Mouse (Mus musculus) thymus, postnatal 10 days (tissue): Measurements from ENCODE around the gene Iqch.

Source experiments
- DNase-seq, 2 experiments: peaks; one replicate each; pipeline ENCODE4 v3.0.0; 2021; ENCODE audit warnings: low spot score in 2 of 2

Gene Iqch

DNA sequence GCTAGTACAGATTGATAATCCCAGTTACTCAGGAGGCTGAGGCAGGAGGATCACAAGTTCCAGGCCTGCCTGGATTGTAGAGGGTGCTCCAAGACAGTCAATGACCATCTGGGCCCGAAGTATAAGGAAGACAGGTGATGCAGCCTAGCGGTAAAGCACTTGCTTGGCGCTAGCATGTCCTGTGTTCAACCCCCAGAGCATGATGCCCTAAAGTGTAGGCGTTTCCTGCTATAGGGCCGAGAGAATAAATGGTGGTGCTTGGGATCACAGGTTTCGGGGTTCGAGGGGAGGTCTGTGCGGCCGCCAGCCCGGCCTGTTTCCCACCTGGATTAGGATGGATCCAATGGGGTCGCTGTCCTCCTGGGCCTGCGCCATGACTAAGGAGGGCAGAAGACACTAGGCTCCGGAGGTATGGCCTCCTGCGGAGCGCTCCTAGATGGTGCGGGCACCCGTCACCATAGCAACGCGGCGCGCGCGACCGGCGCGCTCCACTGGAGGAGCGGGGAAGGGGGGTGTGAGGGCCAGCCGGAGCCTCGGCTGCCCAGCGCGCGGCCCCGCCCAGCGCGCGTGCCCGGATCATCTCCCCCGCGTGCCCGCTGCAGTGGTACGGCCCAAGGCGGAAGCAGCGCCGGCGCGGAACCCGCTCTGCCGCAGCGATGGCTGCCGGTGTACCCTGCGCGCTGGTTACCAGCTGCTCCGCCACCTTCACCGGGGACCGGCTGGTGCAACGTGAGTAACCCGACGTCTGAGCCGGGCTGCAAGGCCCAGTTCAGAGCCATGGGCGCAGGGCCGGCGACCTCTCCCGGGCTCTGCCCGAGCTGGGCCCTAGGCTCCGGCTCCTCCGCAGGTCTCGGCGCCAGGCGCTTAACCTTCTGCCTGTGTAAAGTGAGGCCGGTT, at the start of gene Iqch, which contains the start of gene Aagab:
Iqch (minus strand) TSS at position 451 of the 897 bp plus-strand sequence.
Aagab (plus strand) TSS at position 618 of the 897 bp plus-strand sequence.
- DNase-seq, result peak; percentile 98 to 99

DNA sequence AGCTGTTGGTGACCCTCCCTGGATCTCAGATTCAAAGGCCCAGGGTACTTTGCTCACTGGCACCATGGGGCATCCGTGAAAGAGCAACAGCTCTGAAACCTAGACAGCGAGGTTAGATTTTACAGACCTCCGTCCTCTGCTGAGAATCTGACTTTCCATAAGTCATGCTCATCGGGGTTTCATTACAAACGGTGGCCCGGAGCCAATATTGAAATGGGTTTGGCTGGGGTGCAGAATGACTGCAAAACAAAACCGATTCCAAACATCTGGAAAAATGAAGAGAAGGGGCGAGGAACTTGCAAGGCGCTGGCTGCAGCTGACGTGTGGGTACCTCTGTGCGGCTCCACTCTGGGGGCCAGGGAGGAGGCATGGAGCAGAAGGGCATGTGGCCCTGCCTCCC, 49.3 kb upstream of the Iqch start:
- no peak for DNase-seq

DNA sequence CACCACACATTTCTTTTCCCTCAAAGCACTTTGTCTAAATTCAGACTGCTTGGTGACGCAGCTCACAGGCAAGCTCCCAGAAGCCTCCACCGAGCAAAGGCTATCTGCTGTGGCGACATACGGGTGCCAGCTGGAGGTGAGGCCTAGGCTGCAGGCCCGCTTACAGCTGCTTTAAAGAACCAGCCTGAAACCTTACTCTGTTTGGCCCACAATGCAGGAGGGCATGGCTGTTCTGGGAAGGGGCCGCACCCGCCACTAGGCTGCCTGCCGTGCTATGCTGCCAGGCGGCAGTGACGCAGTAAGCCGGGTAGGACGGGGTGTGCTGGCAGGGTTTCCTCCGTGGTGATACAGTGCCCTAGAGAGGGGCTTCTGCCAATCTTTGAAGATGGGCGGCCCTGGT, 48.6 kb upstream of the Iqch start:
- no peak for DNase-seq

GRCm38 (mm10) chr9:63649841-63650545, 47.7 kb upstream of the Iqch start:
- peak; percentile 29 to 67 for DNase-seq

DNA sequence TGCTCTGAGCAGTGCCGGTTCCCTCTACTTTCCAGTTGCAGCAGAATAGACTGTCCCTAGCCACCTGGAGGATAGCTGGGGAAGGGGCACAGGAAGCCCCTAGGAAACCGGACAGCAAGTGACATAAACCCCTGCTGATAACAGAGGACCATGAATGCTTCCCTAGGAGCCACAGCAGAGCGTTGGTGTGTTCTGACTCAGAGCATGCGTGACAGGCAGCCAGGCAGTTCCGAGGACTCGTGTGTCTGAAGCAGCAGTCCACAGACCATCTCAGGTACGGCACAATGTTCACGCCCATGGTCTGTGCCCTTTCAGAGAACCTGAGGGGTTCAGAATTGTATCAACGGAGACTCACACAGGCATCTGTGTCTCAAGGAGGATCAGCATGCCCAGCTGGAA, 46.2 kb upstream of the Iqch start:
- DNase-seq, result no peak

DNA sequence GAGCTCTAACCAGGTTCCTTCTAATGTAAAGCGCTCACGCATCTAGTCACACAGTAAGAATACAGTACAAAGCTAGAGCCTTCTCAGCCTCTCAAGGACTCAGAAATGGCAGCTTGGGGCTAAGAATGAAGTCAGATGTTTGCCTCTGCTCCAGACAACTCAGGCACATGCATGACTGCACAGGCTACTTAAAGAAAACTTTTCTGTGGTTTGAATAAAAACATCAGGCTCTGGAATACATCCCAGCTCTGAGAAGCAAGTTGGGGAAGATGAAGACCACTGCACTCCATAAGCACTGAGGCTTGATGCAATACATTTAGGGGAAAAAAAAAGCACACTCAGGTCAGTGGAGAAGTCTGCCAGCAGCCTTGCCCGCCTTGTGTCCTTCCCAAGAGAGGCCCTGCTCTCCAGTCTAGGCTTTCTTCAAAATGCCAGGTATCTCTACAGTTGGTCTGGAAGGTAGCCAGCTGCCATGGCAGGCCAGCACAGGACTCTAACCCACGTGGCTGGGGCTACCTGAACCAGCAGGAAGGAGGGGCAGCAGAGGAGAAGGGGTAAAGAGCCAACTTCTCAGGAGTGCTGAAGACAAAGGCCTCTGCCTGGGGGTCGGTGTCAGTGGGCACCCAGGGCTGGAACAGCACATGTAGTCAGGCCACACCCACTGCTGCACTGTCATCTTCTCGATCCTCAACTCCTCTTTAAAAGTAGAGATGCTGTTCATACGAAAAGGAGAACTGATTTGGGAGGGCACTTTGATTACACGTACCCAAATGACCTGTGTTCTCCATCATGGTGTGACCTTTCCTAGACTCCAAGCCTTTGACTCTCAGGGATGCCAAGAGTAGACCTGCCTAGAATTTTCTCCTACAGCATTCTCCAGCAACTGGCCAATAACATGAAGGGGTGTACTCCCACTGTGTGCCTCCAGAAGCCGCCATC, 45.6 kb upstream of the Iqch start:
- DNase-seq, result no peak

- DNase-seq, result no peak
These were observed 42.8 kb upstream of the Iqch start for GRCm38 (mm10) chr9:63645084-63645483.

DNA sequence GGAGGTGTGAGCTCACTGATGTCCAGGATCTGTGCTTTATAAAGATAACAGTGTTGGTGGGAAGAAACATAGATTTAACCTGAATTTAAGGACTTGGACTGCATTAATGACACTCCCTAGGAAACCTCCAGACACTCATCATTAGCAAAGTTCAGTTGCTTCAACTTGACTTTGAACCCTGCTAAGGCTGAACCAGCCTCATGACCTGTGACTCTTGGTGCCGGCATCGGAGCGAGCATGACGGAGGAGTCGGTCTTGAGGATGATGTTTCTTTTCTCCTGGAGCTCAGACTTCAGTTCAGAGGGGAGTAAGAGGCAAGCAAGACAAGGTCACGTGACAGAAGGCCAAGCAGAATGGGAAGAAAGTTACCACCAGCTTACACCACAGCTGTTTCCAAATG, 41.7 kb upstream of the Iqch start:
- DNase-seq, result no peak

DNA sequence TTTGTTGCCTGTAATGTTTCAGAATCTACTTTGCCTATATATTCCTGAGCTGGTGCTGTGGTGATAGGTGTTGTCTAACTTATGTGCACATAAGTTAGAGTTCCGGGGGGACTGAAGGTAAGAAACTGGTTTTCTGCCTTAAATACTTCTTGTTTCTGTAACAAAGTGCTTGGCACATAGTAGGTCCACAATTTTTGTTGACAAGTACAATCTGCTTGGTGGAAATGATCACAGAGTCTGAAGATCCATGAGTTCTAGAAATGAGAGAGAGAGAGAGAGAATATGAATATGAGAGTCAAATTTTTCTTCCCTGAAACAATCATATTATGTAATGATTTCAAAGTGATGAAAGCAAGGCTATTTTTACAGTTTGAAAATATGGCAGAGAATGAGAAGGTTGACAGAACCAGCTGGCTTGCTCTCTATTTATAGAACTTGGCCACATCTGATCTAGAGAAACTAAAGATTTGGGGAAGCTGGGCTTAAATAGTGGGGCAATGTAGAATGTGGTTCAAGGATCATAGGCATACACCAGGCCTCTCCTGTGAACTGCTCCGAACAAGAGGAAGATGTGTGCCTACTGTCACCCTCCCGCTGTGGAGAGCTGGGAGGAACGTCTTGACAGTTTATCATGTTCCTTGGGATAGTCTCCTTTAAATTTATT, 39.8 kb upstream of the Iqch start:
- no peak for DNase-seq

- no peak for DNase-seq
These were observed 33.8 kb upstream of the Iqch start for GRCm38 (mm10) chr9:63636113-63636512.

DNA sequence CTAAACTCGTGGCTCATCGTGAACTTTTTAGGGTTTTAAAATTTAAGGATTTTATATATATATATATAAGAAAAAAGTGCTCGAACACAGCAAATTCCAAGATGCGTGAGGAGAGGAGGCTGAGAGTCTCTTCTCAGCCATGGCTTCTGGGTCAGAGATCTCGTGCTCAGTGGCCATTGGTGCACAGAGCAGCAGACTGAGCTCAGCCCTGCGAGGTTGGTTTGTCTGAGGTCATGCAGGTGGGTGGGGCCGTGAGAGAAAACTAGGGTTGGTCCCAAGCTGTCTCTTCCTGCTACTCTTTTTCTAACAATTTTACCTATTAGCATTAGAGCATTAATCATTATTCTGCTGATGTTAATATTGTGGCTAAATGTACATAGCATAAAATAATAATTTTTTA, 31.0 kb upstream of the Iqch start:
- no peak for DNase-seq

DNA sequence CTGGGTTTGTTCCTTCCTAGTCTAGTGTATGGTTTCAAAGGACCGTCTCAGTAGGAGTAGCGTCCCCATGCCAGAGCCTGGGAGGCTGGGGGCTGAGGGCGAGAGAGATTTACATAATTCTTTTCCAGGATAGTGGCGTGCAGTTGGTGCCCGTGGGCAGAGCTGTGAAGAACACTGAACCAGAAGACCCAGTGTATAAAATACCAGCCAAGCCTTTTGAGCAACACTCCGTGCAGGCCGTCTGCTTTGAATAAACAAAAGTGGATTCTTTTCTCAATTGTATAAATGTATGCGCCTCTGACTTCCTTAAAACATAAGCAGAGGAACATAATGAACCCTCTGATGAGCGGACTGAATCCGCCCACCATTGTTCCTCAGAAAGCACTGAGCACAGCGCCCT, 30.6 kb upstream of the Iqch start:
- no peak for DNase-seq

DNA sequence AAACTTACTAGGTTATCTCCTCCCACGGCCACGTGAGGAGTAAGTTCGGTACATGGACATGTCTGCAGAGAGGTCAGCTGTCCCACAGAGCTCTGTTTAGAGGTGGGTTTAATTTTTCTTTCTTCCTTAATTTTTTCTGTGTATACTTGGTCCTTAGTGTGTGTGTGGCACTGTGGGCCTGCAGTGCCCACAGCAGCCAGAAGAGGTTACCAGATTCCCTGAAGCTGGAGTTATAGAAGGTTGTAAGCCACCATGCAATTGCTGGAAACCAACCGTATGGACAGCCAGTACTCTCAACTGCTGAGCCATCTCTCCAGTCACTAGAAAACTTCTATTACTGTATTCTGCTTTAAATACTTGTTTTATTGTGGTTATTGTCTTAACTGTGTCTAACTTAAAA, 29.8 kb upstream of the Iqch start:
- no peak for DNase-seq

GRCm38 (mm10) chr9:63625090-63625756, 22.9 kb upstream of the Iqch start:
- DNase-seq, result no peak

DNA sequence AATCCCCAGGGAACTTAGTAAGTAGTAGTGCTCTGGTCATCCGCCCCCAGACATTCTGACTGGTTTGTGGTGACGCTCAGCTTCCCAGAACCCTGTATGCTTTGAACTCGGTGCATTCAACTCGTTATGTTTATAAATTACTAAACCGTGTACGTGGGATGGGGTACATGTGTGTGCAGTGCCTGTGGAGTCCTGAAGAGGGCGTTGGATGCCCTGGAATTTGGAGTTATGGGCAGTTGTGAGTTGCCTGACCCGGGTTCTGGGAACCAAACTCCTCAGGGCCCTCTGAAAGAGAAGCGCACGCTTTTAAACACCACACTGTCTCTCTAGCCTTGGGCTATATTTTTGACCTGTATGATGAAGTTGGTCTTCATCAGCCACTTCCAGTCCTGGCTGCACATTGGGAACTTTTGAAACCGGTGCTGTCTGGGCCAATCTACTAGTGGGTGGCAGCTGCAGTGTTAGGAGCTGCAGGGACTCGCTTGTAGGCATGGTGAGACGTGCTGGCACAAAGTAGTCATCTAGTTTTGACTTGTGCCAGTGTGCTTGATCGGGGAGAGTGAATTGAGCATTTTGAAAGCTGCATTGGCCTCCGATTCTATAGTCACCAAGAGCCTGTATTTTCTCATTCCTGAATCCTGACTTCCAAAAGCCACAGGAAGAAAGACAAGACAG, 21.7 kb upstream of the Iqch start:
- DNase-seq, result no peak

DNA sequence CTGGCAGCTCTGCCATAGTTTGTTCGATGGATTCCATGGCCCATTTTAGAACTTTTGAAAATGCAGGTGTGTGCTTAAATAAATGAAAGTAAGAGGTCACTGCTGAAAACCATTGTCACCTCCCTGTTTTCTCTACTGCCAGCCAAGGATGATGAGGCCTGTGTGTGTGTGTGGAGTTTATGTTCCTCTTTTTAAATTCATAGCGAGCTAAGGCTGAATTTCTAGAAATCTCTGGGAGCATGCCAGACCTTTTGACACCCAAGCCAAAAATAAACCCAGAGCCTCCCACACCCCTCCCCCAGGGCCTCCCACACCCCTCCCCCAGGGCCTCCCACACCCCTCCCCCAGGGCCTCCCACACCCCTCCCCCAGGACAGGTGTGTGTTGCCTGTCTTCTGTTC, 15.7 kb upstream of the Iqch start:
- DNase-seq, result no peak

GRCm38 (mm10) chr9:63614018-63614985, 12.0 kb upstream of the Iqch start:
- no peak for DNase-seq

GRCm38 (mm10) chr9:63613569-63613968, 11.3 kb upstream of the Iqch start:
- no peak for DNase-seq
